Mouse (Mus musculus) liver, embryonic 15.5 days (tissue): Measurements from ENCODE around the gene Olfr860. TPM values are rescaled to one million over a fixed set of nuclear protein-coding genes. Genes with fewer than 3 reads are reported as not detected.
"Not testable (repeated sequence)": the region's sequence is repeated elsewhere in the genome, so short reads cannot be mapped to it uniquely, and the experiment has no call there.

Source experiments
- ATAC-seq: fragments of 200-750 bp; cut with Nextera tagmentation; 2 replicates; pipeline ENCODE4 v1.8.0; 2017; ENCODE audit warnings: moderate number of reproducible peaks, mild to moderate bottlenecking, moderate library complexity; ENCODE audit not compliant: insufficient read depth
- H3K27ac ChIP-seq: fragments of 300-500 bp; sonication (generic); replicated peaks from 2 replicates; pipeline ENCODE4 v1.5.1; 2015; ENCODE audit warnings: mild to moderate bottlenecking, inconsistent platforms
- H3K27me3 ChIP-seq: fragments of 300-500 bp; sonication (generic); 2 replicates; pipeline ENCODE4 v1.6.1; 2015; ENCODE audit warnings: mild to moderate bottlenecking, inconsistent platforms
- H3K36me3 ChIP-seq: fragments of 300-500 bp; sonication (generic); replicated peaks from 2 replicates; pipeline ENCODE4 v1.6.1; 2015; ENCODE audit warnings: moderate library complexity, mild to moderate bottlenecking, inconsistent platforms
- H3K4me1 ChIP-seq: fragments of 300-500 bp; sonication (generic); replicated peaks from 2 replicates; pipeline ENCODE4 v1.6.1; 2015; ENCODE audit warnings: inconsistent platforms
- H3K4me2 ChIP-seq: fragments of 300-500 bp; sonication (generic); 2 replicates; pipeline ENCODE4 v1.6.1; 2015; ENCODE audit warnings: moderate library complexity, mild to moderate bottlenecking, inconsistent platforms
- H3K4me3 ChIP-seq: fragments of 300-500 bp; sonication (generic); replicated peaks from 2 replicates; pipeline ENCODE4 v1.5.1; 2015; ENCODE audit warnings: mild to moderate bottlenecking, inconsistent platforms
- H3K9ac ChIP-seq: fragments of 300-500 bp; sonication (generic); 2 replicates; pipeline ENCODE4 v1.6.1; 2015; ENCODE audit warnings: moderate library complexity, mild to moderate bottlenecking, inconsistent platforms
- H3K9me3 ChIP-seq: fragments of 300-500 bp; sonication (generic); replicated peaks from 2 replicates; pipeline ENCODE4 v1.6.1; 2016; ENCODE audit warnings: inconsistent platforms
- WGBS: fragments of 180-500 bp; shearing (Covaris S2); methylation state at CpG from one replicate; pipeline ENCODE4 v1.1.7; 2015; ENCODE audit warnings: mixed read lengths; ENCODE audit not compliant: insufficient replicate concordance; 5-methylcytosine and 5-hydroxymethylcytosine counted together
- polyA plus RNA-seq: library from polyadenylated mRNA; unstranded; fragments of >200 nt; fragmentation: Nextera tagmentation; extraction: Ambion mirVana; gene quantifications from 2 replicates; pipeline ENCODE4 v1.2.1, GENCODE M21; 2015

Gene Olfr860
- not detected in 2 replicates for polyA plus RNA-seq

DNA sequence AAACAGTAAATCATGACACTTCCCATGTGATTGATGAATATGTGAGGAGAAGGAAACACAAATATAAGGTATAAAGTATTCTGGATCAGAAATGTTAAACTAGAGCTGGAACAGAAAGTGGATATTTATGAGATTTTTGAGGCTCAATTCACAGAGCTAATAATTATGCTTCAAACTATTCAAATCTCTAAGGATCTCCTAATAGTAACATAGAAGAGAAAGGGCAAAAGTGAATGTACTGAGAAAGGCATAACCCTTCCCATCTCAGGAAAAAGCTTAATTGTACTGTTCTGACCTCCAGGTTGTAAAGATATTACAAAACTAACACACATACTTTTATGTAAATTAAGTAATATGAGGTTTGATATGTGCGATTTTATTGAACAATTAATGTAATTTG, at the start of gene Olfr860:
Gene Olfr860 (minus strand): TSS at position 101 of the 400 bp plus-strand sequence.
- no peak for ATAC-seq
- no peak within 1 kb of the TSS for H3K27ac ChIP-seq
- 39% methylated on average over 1 of the region's 1 CpGs for WGBS

DNA sequence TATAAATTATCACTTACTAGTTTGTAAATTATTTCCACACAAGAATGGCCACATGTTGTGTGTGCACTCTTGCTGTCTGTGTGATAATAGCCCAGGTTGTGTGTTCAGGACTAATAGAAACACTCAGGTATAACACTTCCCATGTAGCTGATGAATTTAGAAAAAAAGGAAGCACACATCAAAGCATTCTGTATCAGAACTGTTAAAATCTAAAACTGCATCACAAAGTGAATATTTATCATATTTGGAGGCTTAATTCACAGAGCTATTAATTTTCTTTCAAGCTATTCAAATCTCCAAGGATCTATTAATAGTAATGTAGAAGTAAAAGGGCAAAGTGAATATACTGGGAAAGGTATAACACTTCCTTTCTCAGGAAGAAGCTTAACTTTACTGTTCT, 38.4 kb upstream of the Olfr860 start, which contains the start of gene Olfr862:
Gene Olfr862 (minus strand): TSS at position 101 of the 400 bp plus-strand sequence.
- Histone ChIP-seq H3K4me2 (no peak within 1 kb of the TSS), H3K27ac (no peak within 1 kb of the TSS), H3K27me3 (no peaks in the 10 kb centered on the region), H3K9me3 (0 out of 2 replicates have a peak, but pooled peaks cover 2% of the 10 kb centered on the region), H3K36me3 (no peaks in the 10 kb centered on the region), H3K4me3 (no peak within 1 kb of the TSS), H3K4me1 (no peaks in the 10 kb centered on the region), H3K9ac (no peak within 1 kb of the TSS)
- no peak for ATAC-seq

More for the DNA sequence above, at the start of gene Olfr860:
- Histone ChIP-seq H3K36me3 (no peaks in the 10 kb centered on the region), H3K9ac (no peak within 1 kb of the TSS), H3K27me3 (no peaks in the 10 kb centered on the region), H3K9me3 (no peaks in the 10 kb centered on the region), H3K4me3 (no peak within 1 kb of the TSS), H3K4me1 (no peaks in the 10 kb centered on the region), H3K4me2 (no peak within 1 kb of the TSS)

DNA sequence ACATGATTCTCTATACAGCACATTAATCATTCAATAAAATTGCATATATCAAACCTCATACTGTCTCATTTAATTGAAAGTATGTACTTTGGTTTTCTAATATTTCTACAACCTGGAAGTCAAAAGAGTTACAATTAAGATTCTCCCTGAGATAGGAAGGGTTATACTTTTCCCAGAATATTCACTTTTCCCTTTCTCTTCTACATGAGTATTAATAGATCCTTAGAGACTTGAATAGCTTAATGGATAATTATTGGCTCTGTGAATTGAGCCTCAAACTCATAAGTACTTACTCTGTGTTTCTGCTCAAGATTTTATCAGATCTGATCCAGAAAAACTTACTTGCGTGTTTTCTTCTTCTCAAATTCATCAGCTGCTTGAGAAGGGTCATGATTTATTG, 44.9 kb downstream of the Olfr860 start, which contains the start of gene Olfr859:
Gene Olfr859 (plus strand): TSS at position 301 of the 400 bp plus-strand sequence.
- not testable (repeated sequence) for H3K4me3 ChIP-seq, H3K9ac ChIP-seq, H3K27ac ChIP-seq, H3K36me3 ChIP-seq, ATAC-seq, H3K4me1 ChIP-seq, H3K9me3 ChIP-seq, H3K4me2 ChIP-seq, H3K27me3 ChIP-seq
- 34% methylated on average over 1 of the region's 1 CpGs for WGBS

DNA sequence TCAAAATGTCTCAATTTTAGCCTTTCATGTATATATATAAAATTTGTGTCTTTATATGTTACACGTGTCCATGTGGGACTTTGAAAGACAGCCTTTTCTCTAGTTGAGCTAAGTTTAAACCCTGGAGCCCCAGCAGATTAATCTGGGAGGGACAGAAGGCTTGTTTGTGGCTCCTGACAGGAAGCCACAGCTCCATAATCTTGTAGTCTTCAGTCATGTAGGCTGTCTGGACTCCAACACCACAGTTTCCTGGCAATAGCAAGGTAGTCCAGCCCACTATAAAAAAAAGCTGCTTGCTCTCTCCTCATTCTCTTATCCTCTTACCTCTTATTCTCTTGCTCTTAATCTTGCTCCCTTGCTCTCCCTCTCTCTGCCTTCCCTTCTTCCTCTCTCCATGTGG, 46.5 kb downstream of the Olfr860 start:
- no peaks in the 10 kb centered on the region for H3K27me3 ChIP-seq
- no peak overlapping the region for H3K27ac ChIP-seq
- H3K9me3 ChIP-seq = no peaks in the 10 kb centered on the region
- no peak overlapping the region for H3K4me3 ChIP-seq
- H3K9ac ChIP-seq = no peak overlapping the region
- no peaks in the 10 kb centered on the region for H3K36me3 ChIP-seq
- no peak for ATAC-seq
- no peaks in the 10 kb centered on the region for H3K4me1 ChIP-seq
- WGBS = 47% methylated on average over 1 of the region's 1 CpGs
- no peak overlapping the region for H3K4me2 ChIP-seq

Other genes starting within 250 kb of the Olfr860 start
- gene Zfp317, start 227.6 kb downstream of the Olfr860 start, polyA plus RNA-seq = 7.0 TPM in 2 replicates
- not detected in 2 replicates for gene Olfr857, start 140.3 kb downstream of the Olfr860 start, polyA plus RNA-seq
- gene Olfr58, start 69.5 kb downstream of the Olfr860 start, polyA plus RNA-seq = not detected in 2 replicates
- not detected in 2 replicates for gene Olfr859, start 44.8 kb downstream of the Olfr860 start, polyA plus RNA-seq
- not detected in 2 replicates for gene Olfr862, start 38.3 kb upstream of the Olfr860 start, polyA plus RNA-seq
- 0.10 and 0.13 TPM in 2 replicates for gene Olfr77, start 67.1 kb upstream of the Olfr860 start, polyA plus RNA-seq
- gene Olfr866, start 178.3 kb upstream of the Olfr860 start, polyA plus RNA-seq = not detected in 2 replicates
- not detected in 2 replicates for gene Olfr867, start 207.8 kb upstream of the Olfr860 start, polyA plus RNA-seq
- gene Olfr868, start 248.9 kb upstream of the Olfr860 start, polyA plus RNA-seq = not detected in 2 replicates